Mouse (Mus musculus) left cerebral cortex, adult 2 months (tissue): ENCODE measurements at regions not wholly inside any gene's neighbourhood (a gene's known extent, or its start where the extent isn't known, plus 50 kb on each side); places are given as distances from the start of the nearest gene placed in this dataset.

ENCODE experiments used
- DNase-seq, 2 experiments: peaks; one replicate each; pipeline ENCODE4 v3.0.0; 2021 to 2022; ENCODE audit warnings: low spot score in 2 of 2, mixed read lengths in 1 of 2; ENCODE audit errors: extremely low spot score in 1 of 2
- H3K27ac ChIP-seq: fragments of 200-600 bp; 2 replicates; pipeline ENCODE4 v1.8.1; 2022
- H3K4me3 ChIP-seq: fragments of 200-600 bp; 2 replicates; pipeline ENCODE4 v1.8.1; 2022
- CTCF ChIP-seq: fragments of 200-600 bp; IDR thresholded peaks from 2 replicates; pipeline ENCODE4 v1.8.1; 2022; ENCODE audit warnings: antibody characterized with exemption, mild to moderate bottlenecking, moderate library complexity
- intact Hi-C: fragments of 180-260 bp; cut with DNase I; formaldehyde crosslinking; loops from one replicate; pipeline ENCODE4 v1.15.1; 2025

- DNase-seq = no peak
- H3K4me3 ChIP-seq = no peak overlapping the region
Measured at GRCm38 (mm10) chr16:90599329-90599870, 127.8 kb downstream of the Mis18a start.

GRCm38 (mm10) chr16:90598727-90599126, 128.5 kb downstream of the Mis18a start:
- DNase-seq = no peak
- H3K4me3 ChIP-seq = no peak overlapping the region
- no peak for TF ChIP-seq CTCF
- intact Hi-C loops = no loop called here
- peak overlapping the region; percentile 82 for H3K27ac ChIP-seq

More at GRCm38 (mm10) chr16:90599329-90599870, 127.8 kb downstream of the Mis18a start:
- TF ChIP-seq CTCF = no peak
- H3K27ac ChIP-seq = peak overlapping the region; percentile 82
- intact Hi-C loops = no loop called here

GRCm38 (mm10) chr16:90592721-90593481, 134.3 kb downstream of the Mis18a start:
- intact Hi-C loops = no loop called here
- H3K27ac ChIP-seq = peak overlapping the region; percentile 50; the same call in 1 of the 2 replicates
- DNase-seq = no peak
- H3K4me3 ChIP-seq = no peak overlapping the region
- no peak for TF ChIP-seq CTCF

- DNase-seq = no peak
- H3K4me3 ChIP-seq = no peak overlapping the region
- no peak overlapping the region for H3K27ac ChIP-seq
- TF ChIP-seq CTCF = no peak
- intact Hi-C loops = no loop called here
Measured at GRCm38 (mm10) chr16:90585171-90585570, 142.0 kb downstream of the Mis18a start.

GRCm38 (mm10) chr16:90580411-90580810, 146.8 kb downstream of the Mis18a start:
- peak in 1 of 2 experiments; percentile 24 for DNase-seq
- intact Hi-C loops = no loop called here
- Histone ChIP-seq H3K27ac (peak overlapping the region; percentile 40; the same call in 1 of the 2 replicates), H3K4me3 (no peak overlapping the region)
- TF ChIP-seq CTCF = no peak

- DNase-seq = no peak
- Histone ChIP-seq H3K27ac (peak overlapping the region; percentile 80), H3K4me3 (no peak overlapping the region)
- intact Hi-C loops = loop anchor here (1.0 to 5.0 kb wide), 3 partner anchors 52 to 140 kb away; no protein-coding TSS in a partner anchor
- TF ChIP-seq CTCF = no peak
Measured at GRCm38 (mm10) chr16:90571107-90571506, 156.1 kb downstream of the Mis18a start.

GRCm38 (mm10) chr16:90569826-90570225, 157.4 kb downstream of the Mis18a start:
- intact Hi-C loops = loop anchor here (2.0 to 5.0 kb wide), 2 partner anchors 53 to 97 kb away; no protein-coding TSS in a partner anchor
- DNase-seq = peak in 1 of 2 experiments; percentile 21

GRCm38 (mm10) chr16:90565182-90565581, 162.0 kb downstream of the Mis18a start:
- peak in 1 of 2 experiments; percentile 19 for DNase-seq
- intact Hi-C loops = no loop called here
- Histone ChIP-seq H3K4me3 (no peak overlapping the region), H3K27ac (no peak overlapping the region)
- TF ChIP-seq CTCF = no peak

More at GRCm38 (mm10) chr16:90569826-90570225, 157.4 kb downstream of the Mis18a start:
- no peak for TF ChIP-seq CTCF
- Histone ChIP-seq H3K27ac (no peak overlapping the region), H3K4me3 (no peak overlapping the region)

GRCm38 (mm10) chr16:90553120-90553519, 167.3 kb downstream of the Hunk start:
- no peak overlapping the region for H3K4me3 ChIP-seq
- no peak for TF ChIP-seq CTCF
- DNase-seq = peak in 1 of 2 experiments; percentile 31
- intact Hi-C loops = no loop called here
- no peak overlapping the region for H3K27ac ChIP-seq

GRCm38 (mm10) chr16:90551041-90551440, 165.2 kb downstream of the Hunk start:
- no peak for DNase-seq
- intact Hi-C loops = no loop called here
- TF ChIP-seq CTCF = no peak
- Histone ChIP-seq H3K27ac (no peak overlapping the region), H3K4me3 (no peak overlapping the region)

- no peak for TF ChIP-seq CTCF
- intact Hi-C loops = no loop called here
- DNase-seq = no peak
- no peak overlapping the region for H3K4me3 ChIP-seq
- H3K27ac ChIP-seq = no peak overlapping the region
Measured at GRCm38 (mm10) chr16:90550058-90550795, 164.4 kb downstream of the Hunk start.
